Mouse (Mus musculus): ENCODE measurements around the gene Glrp1. TPM values are rescaled to one million over a fixed set of nuclear protein-coding genes. Genes with fewer than 3 reads are reported as not detected.

Gene Glrp1
- 0.23 TPM in 2 replicates for polyA plus RNA-seq (2014; fragmentation: Nextera tagmentation; extraction: Ambion mirVana)

- H3K27me3 ChIP-seq (ENCODE audit: control insufficient read depth, insufficient read depth, low read length) = no peaks in the 10 kb centered on the region
- H3K4me2 ChIP-seq (ENCODE audit: low read length) = peak within 1 kb of the TSS; percentile 26; the same call in 1 of the 2 replicates
- H3K27ac ChIP-seq (replicated peaks in 1 of 2; ENCODE audit: control insufficient read depth in 1 of 2, insufficient read depth in 1 of 2, low read depth in 2 of 2, low read length in 2 of 2) = no peak within 1 kb of the TSS
- no peak within 1 kb of the TSS for H3K4me3 ChIP-seq (ENCODE audit: control insufficient read depth in 1 of 2, insufficient read depth in 1 of 2, low read depth in 1 of 2, low read length in 2 of 2)
- H3K4me1 ChIP-seq (ENCODE audit: control insufficient read depth in 2 of 2, insufficient read depth in 2 of 2, low read length in 2 of 2) = peaks cover 2 to 5% of the 10 kb centered on the region in 2 experiments; a peak in 1 of 4 replicates
- H3K36me3 ChIP-seq (ENCODE audit: control insufficient read depth, insufficient read depth, low read length) = no peaks in the 10 kb centered on the region
- no peaks in the 10 kb centered on the region for H3K9me3 ChIP-seq (ENCODE audit: control insufficient read depth, low read length)
- WGBS = 49% methylated on average over 8 of the region's 8 CpGs
- ATAC-seq (ENCODE audit: insufficient number of reproducible peaks, insufficient read depth, low FRiP score, low read depth) = no peak
- H3K9ac ChIP-seq (ENCODE audit: low read length) = no peak within 1 kb of the TSS
Measured at GRCm38 (mm10) chr1:88509789-88510188, at the start of gene Glrp1. Gene Glrp1 (minus strand): TSS chr1:88510066.

- 9% methylated on average over 7 of the region's 7 CpGs for WGBS
Measured at GRCm38 (mm10) chr1:88559258-88559657, 49.4 kb upstream of the Glrp1 start.

GRCm38 (mm10) chr1:88558793-88559192 is 48.9 kb upstream of the Glrp1 start:
- H3K36me3 ChIP-seq (ENCODE audit: control insufficient read depth, insufficient read depth, low read length) = no peaks in the 10 kb centered on the region
- peaks cover 3% of the 10 kb centered on the region for H3K9me3 ChIP-seq (ENCODE audit: control insufficient read depth, low read length)
- H3K27ac ChIP-seq (replicated peaks in 1 of 2; ENCODE audit: control insufficient read depth in 1 of 2, insufficient read depth in 1 of 2, low read depth in 2 of 2, low read length in 2 of 2) = no peak overlapping the region
- H3K4me2 ChIP-seq (ENCODE audit: low read length) = no peak overlapping the region
- no peak for ATAC-seq (ENCODE audit: insufficient number of reproducible peaks, insufficient read depth, low FRiP score, low read depth)
- peaks cover 0 to 5% of the 10 kb centered on the region in 2 experiments; a peak in 2 of 4 replicates for H3K4me1 ChIP-seq (ENCODE audit: control insufficient read depth in 2 of 2, insufficient read depth in 2 of 2, low read length in 2 of 2)
- H3K4me3 ChIP-seq (ENCODE audit: control insufficient read depth in 1 of 2, insufficient read depth in 1 of 2, low read depth in 1 of 2, low read length in 2 of 2) = no peak overlapping the region
- no peak overlapping the region for H3K9ac ChIP-seq (ENCODE audit: low read length)
- H3K27me3 ChIP-seq (ENCODE audit: control insufficient read depth, insufficient read depth, low read length) = no peaks in the 10 kb centered on the region

More at GRCm38 (mm10) chr1:88559258-88559657, 49.4 kb upstream of the Glrp1 start:
- Histone ChIP-seq H3K4me1 (ENCODE audit: control insufficient read depth in 2 of 2, insufficient read depth in 2 of 2, low read length in 2 of 2) (peaks cover 0 to 5% of the 10 kb centered on the region in 2 experiments; a peak in 2 of 4 replicates), H3K9ac (ENCODE audit: low read length) (no peak overlapping the region), H3K4me2 (ENCODE audit: low read length) (peak overlapping the region; percentile 31), H3K9me3 (ENCODE audit: control insufficient read depth, low read length) (peaks cover 3% of the 10 kb centered on the region), H3K27ac (replicated peaks in 1 of 2; ENCODE audit: control insufficient read depth in 1 of 2, insufficient read depth in 1 of 2, low read depth in 2 of 2, low read length in 2 of 2) (no peak overlapping the region), H3K27me3 (ENCODE audit: control insufficient read depth, insufficient read depth, low read length) (no peaks in the 10 kb centered on the region), H3K4me3 (ENCODE audit: control insufficient read depth in 1 of 2, insufficient read depth in 1 of 2, low read depth in 1 of 2, low read length in 2 of 2) (no peak overlapping the region), H3K36me3 (ENCODE audit: control insufficient read depth, insufficient read depth, low read length) (no peaks in the 10 kb centered on the region)
- ATAC-seq (ENCODE audit: insufficient number of reproducible peaks, insufficient read depth, low FRiP score, low read depth) = no peak

GRCm38 (mm10) chr1:88556401-88556800 is 46.5 kb upstream of the Glrp1 start:
- Histone ChIP-seq H3K4me3 (ENCODE audit: control insufficient read depth in 1 of 2, insufficient read depth in 1 of 2, low read depth in 1 of 2, low read length in 2 of 2) (no peak overlapping the region), H3K4me1 (ENCODE audit: control insufficient read depth in 2 of 2, insufficient read depth in 2 of 2, low read length in 2 of 2) (peaks cover 0 to 5% of the 10 kb centered on the region in 2 experiments; a peak in 2 of 4 replicates), H3K9me3 (ENCODE audit: control insufficient read depth, low read length) (peaks cover 3% of the 10 kb centered on the region), H3K27ac (replicated peaks in 1 of 2; ENCODE audit: control insufficient read depth in 1 of 2, insufficient read depth in 1 of 2, low read depth in 2 of 2, low read length in 2 of 2) (no peak overlapping the region), H3K4me2 (ENCODE audit: low read length) (no peak overlapping the region), H3K36me3 (ENCODE audit: control insufficient read depth, insufficient read depth, low read length) (no peaks in the 10 kb centered on the region), H3K9ac (ENCODE audit: low read length) (no peak overlapping the region), H3K27me3 (ENCODE audit: control insufficient read depth, insufficient read depth, low read length) (no peaks in the 10 kb centered on the region)
- no peak for ATAC-seq (ENCODE audit: insufficient number of reproducible peaks, insufficient read depth, low FRiP score, low read depth)
- WGBS = 76% methylated on average over 11 of the region's 11 CpGs

- Histone ChIP-seq H3K36me3 (ENCODE audit: control insufficient read depth, insufficient read depth, low read length) (no peaks in the 10 kb centered on the region), H3K4me2 (ENCODE audit: low read length) (no peak overlapping the region), H3K27me3 (ENCODE audit: control insufficient read depth, insufficient read depth, low read length) (no peaks in the 10 kb centered on the region), H3K27ac (replicated peaks in 1 of 2; ENCODE audit: control insufficient read depth in 1 of 2, insufficient read depth in 1 of 2, low read depth in 2 of 2, low read length in 2 of 2) (no peak overlapping the region), H3K9me3 (ENCODE audit: control insufficient read depth, low read length) (peaks cover 3% of the 10 kb centered on the region), H3K4me1 (ENCODE audit: control insufficient read depth in 2 of 2, insufficient read depth in 2 of 2, low read length in 2 of 2) (no peaks in the 10 kb centered on the region), H3K4me3 (ENCODE audit: control insufficient read depth in 1 of 2, insufficient read depth in 1 of 2, low read depth in 1 of 2, low read length in 2 of 2) (no peak overlapping the region), H3K9ac (ENCODE audit: low read length) (no peak overlapping the region)
- no peak for ATAC-seq (ENCODE audit: insufficient number of reproducible peaks, insufficient read depth, low FRiP score, low read depth)
- 38% methylated on average over 7 of the region's 7 CpGs for WGBS
Measured at GRCm38 (mm10) chr1:88553500-88554187, 43.8 kb upstream of the Glrp1 start.

- Histone ChIP-seq H3K27ac (replicated peaks in 1 of 2; ENCODE audit: control insufficient read depth in 1 of 2, insufficient read depth in 1 of 2, low read depth in 2 of 2, low read length in 2 of 2) (no peak overlapping the region), H3K4me3 (ENCODE audit: control insufficient read depth in 1 of 2, insufficient read depth in 1 of 2, low read depth in 1 of 2, low read length in 2 of 2) (no peak overlapping the region), H3K9me3 (ENCODE audit: control insufficient read depth, low read length) (no peaks in the 10 kb centered on the region), H3K27me3 (ENCODE audit: control insufficient read depth, insufficient read depth, low read length) (no peaks in the 10 kb centered on the region), H3K9ac (ENCODE audit: low read length) (no peak overlapping the region), H3K4me1 (ENCODE audit: control insufficient read depth in 2 of 2, insufficient read depth in 2 of 2, low read length in 2 of 2) (no peaks in the 10 kb centered on the region), H3K36me3 (ENCODE audit: control insufficient read depth, insufficient read depth, low read length) (no peaks in the 10 kb centered on the region), H3K4me2 (ENCODE audit: low read length) (no peak overlapping the region)
- 83% methylated on average over 1 of the region's 1 CpGs for WGBS
- ATAC-seq (ENCODE audit: insufficient number of reproducible peaks, insufficient read depth, low FRiP score, low read depth) = no peak
Measured at GRCm38 (mm10) chr1:88549263-88549662, 39.4 kb upstream of the Glrp1 start.

GRCm38 (mm10) chr1:88547172-88547571 is 37.3 kb upstream of the Glrp1 start:
- no peaks in the 10 kb centered on the region for H3K9me3 ChIP-seq (ENCODE audit: control insufficient read depth, low read length)
- no peak overlapping the region for H3K4me3 ChIP-seq (ENCODE audit: control insufficient read depth in 1 of 2, insufficient read depth in 1 of 2, low read depth in 1 of 2, low read length in 2 of 2)
- no peak overlapping the region for H3K4me2 ChIP-seq (ENCODE audit: low read length)
- no peak overlapping the region for H3K27ac ChIP-seq (replicated peaks in 1 of 2; ENCODE audit: control insufficient read depth in 1 of 2, insufficient read depth in 1 of 2, low read depth in 2 of 2, low read length in 2 of 2)
- H3K9ac ChIP-seq (ENCODE audit: low read length) = no peak overlapping the region
- H3K36me3 ChIP-seq (ENCODE audit: control insufficient read depth, insufficient read depth, low read length) = no peaks in the 10 kb centered on the region
- H3K4me1 ChIP-seq (ENCODE audit: control insufficient read depth in 2 of 2, insufficient read depth in 2 of 2, low read length in 2 of 2) = no peaks in the 10 kb centered on the region
- WGBS = 74% methylated on average over 7 of the region's 7 CpGs
- no peak for ATAC-seq (ENCODE audit: insufficient number of reproducible peaks, insufficient read depth, low FRiP score, low read depth)
- H3K27me3 ChIP-seq (ENCODE audit: control insufficient read depth, insufficient read depth, low read length) = no peaks in the 10 kb centered on the region

GRCm38 (mm10) chr1:88543608-88544007 is 33.7 kb upstream of the Glrp1 start:
- Histone ChIP-seq H3K4me2 (ENCODE audit: low read length) (no peak overlapping the region), H3K4me3 (ENCODE audit: control insufficient read depth in 1 of 2, insufficient read depth in 1 of 2, low read depth in 1 of 2, low read length in 2 of 2) (no peak overlapping the region), H3K27ac (replicated peaks in 1 of 2; ENCODE audit: control insufficient read depth in 1 of 2, insufficient read depth in 1 of 2, low read depth in 2 of 2, low read length in 2 of 2) (no peak overlapping the region), H3K27me3 (ENCODE audit: control insufficient read depth, insufficient read depth, low read length) (no peaks in the 10 kb centered on the region), H3K9me3 (ENCODE audit: control insufficient read depth, low read length) (no peaks in the 10 kb centered on the region), H3K36me3 (ENCODE audit: control insufficient read depth, insufficient read depth, low read length) (no peaks in the 10 kb centered on the region), H3K4me1 (ENCODE audit: control insufficient read depth in 2 of 2, insufficient read depth in 2 of 2, low read length in 2 of 2) (peaks cover 3 to 4% of the 10 kb centered on the region in 2 experiments; a peak in 1 of 4 replicates), H3K9ac (ENCODE audit: low read length) (no peak overlapping the region)
- ATAC-seq (ENCODE audit: insufficient number of reproducible peaks, insufficient read depth, low FRiP score, low read depth) = no peak
- 49% methylated on average over 4 of the region's 4 CpGs for WGBS
